In the genomic region with DNA sequence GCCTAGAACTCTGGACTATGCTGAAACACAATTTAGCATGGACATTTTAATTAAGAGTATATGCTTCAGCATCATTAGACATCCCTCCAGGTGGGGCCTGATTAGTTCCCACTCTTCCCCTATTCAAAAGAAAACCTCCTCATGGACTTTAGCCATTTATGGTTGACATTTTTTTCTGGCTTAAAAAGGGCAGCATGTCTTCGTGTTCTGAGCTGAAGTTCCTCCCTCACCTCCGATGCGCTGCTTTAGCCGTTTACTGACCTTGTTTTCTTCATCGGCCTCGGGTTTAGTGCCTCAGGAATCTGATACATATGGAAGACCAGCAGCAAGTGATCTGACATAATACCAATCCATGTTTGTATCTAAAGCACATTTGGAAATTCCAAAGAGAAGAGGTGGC, we compare ENCODE assay signal across 14 mouse cellular contexts. TPM values are rescaled to one million over a fixed set of nuclear protein-coding genes. Genes with fewer than 3 reads are reported as not detected.
A peak's percentile ranks its signal among the peaks of the same experiment; 100 is the strongest.
DNase-seq lines count a peak whose midpoint lies in the region; ATAC-seq and TF ChIP-seq lines count a peak whose summit lies in the region.
"Had no signal": no experiment of that assay in that cellular context is flagged by ENCODE, and none has a peak within 500 bp of the region (broad histone marks: within the 10 kb centered on the region; RNA-seq: fewer than 3 reads in every experiment).

No protein-coding gene starts in this region.

- no peak for TF ChIP-seq CTCF in liver, adult 2 months (IDR thresholded peaks at IDR 0.05; ENCODE audit: low read depth, low read length)
- no peak for TF ChIP-seq CTCF in cerebellum, adult 2 months (IDR thresholded peaks at IDR 0.05; ENCODE audit: borderline replicate concordance, insufficient read depth, low read depth, low read length)

- H3K79me2 ChIP-seq in liver, adult 2 months (ENCODE audit: control insufficient read depth, insufficient read depth, low read length), result peaks cover 5% of the 10 kb centered on the region; the same call in 1 of the 2 replicates

- no peak for DNase-seq in heart, embryonic 10.5 days (ENCODE audit: low spot score)
- DNase-seq in heart, postnatal 36 days, result no peak
- DNase-seq in liver, adult 2 months (ENCODE audit: extremely low read depth, low read depth, low spot score), result peak; percentile 55
- no peak for DNase-seq in liver
- no peak for DNase-seq in cerebellum, adult 2 months
- DNase-seq in testis, postnatal 14 days (ENCODE audit: low spot score), result no peak
- DNase-seq: cerebellum, adult 11 months; gastrocnemius, postnatal 25 days; thymus, postnatal 4 days had no signal

- peaks cover 28% of the 10 kb centered on the region for H3K27me3 ChIP-seq in heart, embryonic 10.5 days (ENCODE audit: insufficient read depth, poor library complexity, severe bottlenecking)
- no peaks in the 10 kb centered on the region for H3K27me3 ChIP-seq in liver, adult 2 months (ENCODE audit: control insufficient read depth, insufficient read depth, low read length)
- no peaks in the 10 kb centered on the region for H3K27me3 ChIP-seq in intestine, embryonic 16.5 days (replicated peaks; ENCODE audit: control insufficient read depth, insufficient read depth, low read length)
- H3K27me3 ChIP-seq in stomach, embryonic 15.5 days (replicated peaks), result no peaks in the 10 kb centered on the region
- H3K27me3 ChIP-seq in cerebellum, adult 2 months (ENCODE audit: control insufficient read depth, insufficient read depth, low read length), result no peaks in the 10 kb centered on the region

- intact Hi-C loops in heart, postnatal 36 days (cut with DNase I), result loop anchor here (5.0 kb wide), 1 partner anchor 218 kb away; no protein-coding TSS in a partner anchor

- H3K4me2 ChIP-seq in intestine, embryonic 16.5 days (ENCODE audit: low read depth, low read length), result peak overlapping the region; percentile 42
- H3K4me2 ChIP-seq in stomach, embryonic 15.5 days, result peak overlapping the region; percentile 57

- no peak overlapping the region for H3K27ac ChIP-seq in heart, embryonic 10.5 days
- H3K27ac ChIP-seq in liver, adult 2 months (replicated peaks; ENCODE audit: insufficient read depth, low read depth, low read length), result peak overlapping the region; percentile 59
- peak overlapping the region; percentile 59; the same call in 1 of the 2 replicates for H3K27ac ChIP-seq in intestine, embryonic 16.5 days (ENCODE audit: low read length)
- H3K27ac ChIP-seq in stomach, embryonic 15.5 days, result no peak overlapping the region
- H3K27ac ChIP-seq in cerebellum, adult 2 months (ENCODE audit: insufficient read depth, low read length), result no peak overlapping the region
- H3K27ac ChIP-seq: hindbrain, embryonic 15.5 days had no signal

- H3K4me1 ChIP-seq in heart, embryonic 10.5 days, result 0 out of 2 replicates have a peak, but pooled peaks cover 4% of the 10 kb centered on the region
- H3K4me1 ChIP-seq in liver, adult 2 months (ENCODE audit: control insufficient read depth, insufficient read depth, low read length), result 0 out of 2 replicates have a peak, but pooled peaks cover 2% of the 10 kb centered on the region
- no peaks in the 10 kb centered on the region for H3K4me1 ChIP-seq in intestine, embryonic 16.5 days (ENCODE audit: control insufficient read depth, insufficient read depth, low read length)
- no peaks in the 10 kb centered on the region for H3K4me1 ChIP-seq in stomach, embryonic 15.5 days
- H3K4me1 ChIP-seq in cerebellum, adult 2 months (ENCODE audit: control insufficient read depth, insufficient read depth, low read length), result no peaks in the 10 kb centered on the region

- H3K36me3 ChIP-seq in heart, embryonic 10.5 days, result no peaks in the 10 kb centered on the region
- no peaks in the 10 kb centered on the region for H3K36me3 ChIP-seq in liver, adult 2 months (ENCODE audit: control insufficient read depth, insufficient read depth, low read length)
- no peaks in the 10 kb centered on the region for H3K36me3 ChIP-seq in intestine, embryonic 16.5 days (ENCODE audit: control insufficient read depth, insufficient read depth, low read length)
- no peaks in the 10 kb centered on the region for H3K36me3 ChIP-seq in stomach, embryonic 15.5 days
- H3K36me3 ChIP-seq: hindbrain, embryonic 15.5 days had no signal

- no peak for TF ChIP-seq POLR2A in liver, adult 2 months (IDR thresholded peaks at IDR 0.05; ENCODE audit: extremely low read depth, insufficient read depth, low read length)
- TF ChIP-seq POLR2A in cerebellum, adult 2 months (IDR thresholded peaks at IDR 0.05; ENCODE audit: borderline replicate concordance, insufficient read depth, low read length), result no peak

- ATAC-seq in intestine, embryonic 16.5 days, result no peak
- ATAC-seq in stomach, embryonic 15.5 days (ENCODE audit: insufficient read depth, low FRiP score, low read depth), result no peak

- H3K9ac ChIP-seq in liver, adult 2 months (ENCODE audit: low read depth, low read length), result peak overlapping the region; percentile 70
- peak overlapping the region; percentile 61 for H3K9ac ChIP-seq in intestine, embryonic 16.5 days (ENCODE audit: low read depth, low read length)
- H3K9ac ChIP-seq in stomach, embryonic 15.5 days, result no peak overlapping the region
- H3K9ac ChIP-seq: hindbrain, embryonic 15.5 days had no signal

- 80% methylated on average over 6 of the region's 6 CpGs for WGBS in heart, embryonic 10.5 days
- 21% methylated on average over 6 of the region's 6 CpGs for WGBS in liver, adult 2 months
- 50% methylated on average over 6 of the region's 6 CpGs for WGBS in intestine, embryonic 16.5 days
- WGBS in stomach, embryonic 15.5 days, result 61% methylated on average over 6 of the region's 6 CpGs
- 88% methylated on average over 6 of the region's 6 CpGs for WGBS in cerebellum, adult 2 months

- H3K9me3 ChIP-seq in heart, embryonic 10.5 days, result no peaks in the 10 kb centered on the region
- no peaks in the 10 kb centered on the region for H3K9me3 ChIP-seq in intestine, embryonic 16.5 days (ENCODE audit: control insufficient read depth, low read length)
- H3K9me3 ChIP-seq in stomach, embryonic 15.5 days, result no peaks in the 10 kb centered on the region
- H3K9me3 ChIP-seq: hindbrain, embryonic 15.5 days had no signal

- 0 out of 2 replicates have a peak overlapping the region, but pooled peaks have one; percentile 3 for H3K4me3 ChIP-seq in heart, embryonic 10.5 days
- H3K4me3 ChIP-seq in liver, adult 2 months (ENCODE audit: insufficient read depth, low read depth, low read length), result peak overlapping the region; percentile 66
- H3K4me3 ChIP-seq in intestine, embryonic 16.5 days (ENCODE audit: low read length), result peak overlapping the region; percentile 57
- H3K4me3 ChIP-seq in stomach, embryonic 15.5 days (replicated peaks), result peak overlapping the region; percentile 42
- no peak overlapping the region for H3K4me3 ChIP-seq in cerebellum, adult 2 months (replicated peaks; ENCODE audit: insufficient read depth, low read depth, low read length)
- H3K4me3 ChIP-seq: hindbrain, embryonic 15.5 days had no signal

RNA-seq across cellular contexts. Expression of a gene that starts 1.4 kb away (rescaled TPM):
- 0.94 and 2.3 TPM in 2 replicates for polyA plus RNA-seq in heart, embryonic 10.5 days (2016; fragmentation: Nextera tagmentation; extraction: Ambion mirVana)
- total RNA-seq in heart, postnatal 36 days (2021), result under 1 TPM; 0.24 to 0.47 TPM
- total RNA-seq in liver, adult 2 months (2014; rRNA removed), result 13.2 and 14.1 TPM in 2 replicates
- 19.3 and 19.5 TPM in 2 replicates for polyA plus RNA-seq in liver, adult 2 months (2012; rRNA removed)
- 11.2 and 12.4 TPM in 2 replicates for polyA plus RNA-seq in intestine, embryonic 16.5 days (2015; fragmentation: Nextera tagmentation; extraction: Ambion mirVana)
- polyA plus RNA-seq in stomach, embryonic 15.5 days (2015; fragmentation: Nextera tagmentation; extraction: Ambion mirVana), result 14.0 and 14.5 TPM in 2 replicates
- polyA plus RNA-seq in cerebellum, adult 2 months (2012; rRNA removed), result 2.2 and 2.6 TPM in 2 replicates
- polyA plus RNA-seq: C2C12 had no signal

RNA-seq across cellular contexts. Expression of a gene that starts 47.0 kb away (rescaled TPM):
- polyA plus RNA-seq in heart, embryonic 10.5 days (2016; fragmentation: Nextera tagmentation; extraction: Ambion mirVana), result 0.15 and 0.21 TPM in 2 replicates
- not detected for total RNA-seq in heart, postnatal 36 days (2021)
- 0.07 and 0.09 TPM in 2 replicates for total RNA-seq in liver, adult 2 months (2014; rRNA removed)
- polyA plus RNA-seq in liver, adult 2 months (2012; rRNA removed), result 0.05 TPM in 1 of 2 replicates, not detected in the other
- polyA plus RNA-seq in intestine, embryonic 16.5 days (2015; fragmentation: Nextera tagmentation; extraction: Ambion mirVana), result 0.15 and 0.17 TPM in 2 replicates
- 0.26 and 0.31 TPM in 2 replicates for polyA plus RNA-seq in stomach, embryonic 15.5 days (2015; fragmentation: Nextera tagmentation; extraction: Ambion mirVana)
- polyA plus RNA-seq in cerebellum, adult 2 months (2012; rRNA removed), result 0.36 and 0.43 TPM in 2 replicates
- total RNA-seq: gastrocnemius, postnatal 25 days; megakaryocyte progenitor cell, adult 5-6 weeks had no signal

Comparison
In these comparisons a context has a peak if more than half of its experiments do, and no peak if none do; other contexts are left out.
1. H3K27ac ChIP-seq: peak in liver, adult 2 months (single experiment) and intestine, embryonic 16.5 days (single experiment); none in heart, embryonic 10.5 days (single experiment), stomach, embryonic 15.5 days (single experiment) and cerebellum, adult 2 months (single experiment).